In genomic region chr10:43580649-43581078, GRCm38 (mm10) we compare ENCODE assay signal across 8 mouse cellular contexts. TPM values are rescaled to one million over a fixed set of nuclear protein-coding genes. Genes with fewer than 3 reads are reported as not detected.
DNase-seq lines count a peak whose midpoint lies in the region; ATAC-seq and TF ChIP-seq lines count a peak whose summit lies in the region.

No protein-coding gene starts in this region.

- H3K9ac ChIP-seq in heart, embryonic 14.5 days (ENCODE audit: low read length), result peak overlapping the region; percentile 76
- H3K9ac ChIP-seq in stomach, embryonic 14.5 days (replicated peaks; ENCODE audit: low read depth, low read length), result peak overlapping the region; percentile 90

- peaks cover 11% of the 10 kb centered on the region; the same call in 1 of the 2 replicates for H3K36me3 ChIP-seq in heart, embryonic 14.5 days (ENCODE audit: control insufficient read depth, insufficient read depth, low read length)
- H3K36me3 ChIP-seq in megakaryocyte, embryonic 14.5 days (replicated peaks; ENCODE audit: low read length), result no peaks in the 10 kb centered on the region
- H3K36me3 ChIP-seq in stomach, embryonic 14.5 days (ENCODE audit: control insufficient read depth, insufficient read depth, low read length), result peaks cover 13% of the 10 kb centered on the region; the same call in 1 of the 2 replicates

- no peaks in the 10 kb centered on the region for H3K9me3 ChIP-seq in heart, embryonic 14.5 days (ENCODE audit: control insufficient read depth, low read length)
- peaks cover 9% of the 10 kb centered on the region for H3K9me3 ChIP-seq in megakaryocyte, embryonic 14.5 days
- H3K9me3 ChIP-seq in stomach, embryonic 14.5 days (ENCODE audit: control insufficient read depth, low read depth, low read length), result no peaks in the 10 kb centered on the region

- TF ChIP-seq POLR2A in bone marrow, adult 2 months (IDR thresholded peaks at IDR 0.05; ENCODE audit: borderline replicate concordance, control insufficient read depth, low read depth, low read length), result no peak

- DNase-seq in ovary, adult 18-20 months (ENCODE audit: low spot score), result peak; percentile 29
- DNase-seq in ovary, postnatal 10 days (ENCODE audit: low spot score), result no peak
- DNase-seq in kidney, postnatal 14 days, result peak; percentile 64
- no peak for DNase-seq in gastrocnemius, postnatal 14 days

- H3K4me1 ChIP-seq in bone marrow, adult 2 months (ENCODE audit: control insufficient read depth, insufficient read depth, low read length), result peaks cover 6% of the 10 kb centered on the region; the same call in 1 of the 2 replicates
- peaks cover 2 to 6% of the 10 kb centered on the region in 2 experiments; a peak in 1 of 4 replicates for H3K4me1 ChIP-seq in heart, embryonic 14.5 days (ENCODE audit: control insufficient read depth in 2 of 2, insufficient read depth in 2 of 2, low read length in 2 of 2)
- peaks cover 37% of the 10 kb centered on the region for H3K4me1 ChIP-seq in megakaryocyte, embryonic 14.5 days
- no peaks in the 10 kb centered on the region for H3K4me1 ChIP-seq in stomach, embryonic 14.5 days (ENCODE audit: control insufficient read depth, insufficient read depth, low read length)

- WGBS in bone marrow, adult 2 months, result 0% methylated on average over 15 of the region's 15 CpGs
- under 1% methylated on average over 15 of the region's 15 CpGs for WGBS in heart, embryonic 14.5 days
- 1% methylated on average over 15 of the region's 15 CpGs for WGBS in stomach, embryonic 14.5 days

- H3K4me3 ChIP-seq in bone marrow, adult 2 months (replicated peaks; ENCODE audit: control insufficient read depth, low read depth, low read length), result peak overlapping the region; percentile 84
- peak overlapping the region; percentile 61 to 67 for H3K4me3 ChIP-seq in heart, embryonic 14.5 days (ENCODE audit: control insufficient read depth in 1 of 2, insufficient read depth in 1 of 2, low read depth in 1 of 2, low read length in 2 of 2)
- peak overlapping the region; percentile 83 for H3K4me3 ChIP-seq in megakaryocyte, embryonic 14.5 days (replicated peaks)
- H3K4me3 ChIP-seq in stomach, embryonic 14.5 days (ENCODE audit: low read depth, low read length), result peak overlapping the region; percentile 77

- no peak for TF ChIP-seq CTCF in bone marrow, adult 2 months (IDR thresholded peaks at IDR 0.05; ENCODE audit: control insufficient read depth, insufficient read depth, low read length)

- peak overlapping the region; percentile 76 for H3K27ac ChIP-seq in bone marrow, adult 2 months (ENCODE audit: control insufficient read depth, insufficient read depth, low read depth, low read length, poor library complexity)
- H3K27ac ChIP-seq in heart, embryonic 14.5 days (replicated peaks in 1 of 2; ENCODE audit: control insufficient read depth in 1 of 2, insufficient read depth in 1 of 2, low read depth in 2 of 2, low read length in 2 of 2), result peak overlapping the region; percentile 57 to 67
- peak overlapping the region; percentile 97 for H3K27ac ChIP-seq in stomach, embryonic 14.5 days (ENCODE audit: low read length)

- intact Hi-C loops in gastrocnemius, postnatal 14 days (cut with DNase I; ENCODE audit: low total_unique reads), result loop anchor here (10.0 kb wide), 1 partner anchor 104 kb away; no protein-coding TSS in a partner anchor

- ATAC-seq in heart, embryonic 14.5 days (ENCODE audit: insufficient number of reproducible peaks, insufficient read depth, low FRiP score, low read depth), result no peak
- ATAC-seq in stomach, embryonic 14.5 days (ENCODE audit: insufficient number of reproducible peaks, insufficient read depth, low FRiP score, low read depth), result peak; percentile 59

- H3K27me3 ChIP-seq in heart, embryonic 14.5 days (ENCODE audit: control insufficient read depth, insufficient read depth, low read length), result no peaks in the 10 kb centered on the region
- peaks cover 68% of the 10 kb centered on the region for H3K27me3 ChIP-seq in megakaryocyte, embryonic 14.5 days (replicated peaks)
- H3K27me3 ChIP-seq in stomach, embryonic 14.5 days (ENCODE audit: control insufficient read depth, insufficient read depth, low read length), result no peaks in the 10 kb centered on the region

- H3K4me2 ChIP-seq in heart, embryonic 14.5 days (ENCODE audit: low read length), result peak overlapping the region; percentile 97
- peak overlapping the region; percentile 92 for H3K4me2 ChIP-seq in stomach, embryonic 14.5 days (replicated peaks; ENCODE audit: low read depth, low read length)

RNA-seq across cellular contexts. Expression of gene Cd24a, which starts 2.6 kb away (rescaled TPM):
- 790 and 1,396 TPM in 2 replicates for polyA plus RNA-seq in bone marrow, adult 2 months (2011; ENCODE audit: insufficient read depth, insufficient read length, low replicate concordance, missing spikeins)
- polyA plus RNA-seq in heart, embryonic 14.5 days (2014; fragmentation: Nextera tagmentation; extraction: Ambion mirVana), result 80.4 and 81.2 TPM in 2 replicates
- 0.94 and 1.1 TPM in 2 replicates for polyA plus RNA-seq in megakaryocyte, embryonic 14.5 days (2012; ENCODE audit: insufficient read depth, low replicate concordance)
- 351 and 380 TPM in 2 replicates for polyA plus RNA-seq in stomach, embryonic 14.5 days (2014; fragmentation: Nextera tagmentation; extraction: Ambion mirVana)
- total RNA-seq in gastrocnemius, postnatal 14 days (2021), result 10 to 100 TPM; 27.6 to 41.4 TPM

RNA-seq across cellular contexts. Expression of gene 1700021F05Rik, which starts 39.9 kb away (rescaled TPM):
- 28.8 and 56.2 TPM in 2 replicates for polyA plus RNA-seq in bone marrow, adult 2 months (2011; ENCODE audit: insufficient read depth, insufficient read length, low replicate concordance, missing spikeins)
- polyA plus RNA-seq in heart, embryonic 14.5 days (2014; fragmentation: Nextera tagmentation; extraction: Ambion mirVana), result 90.8 and 94.3 TPM in 2 replicates
- polyA plus RNA-seq in megakaryocyte, embryonic 14.5 days (2012; ENCODE audit: insufficient read depth, low replicate concordance), result 15.7 TPM in 1 of 2 replicates, not detected in the other
- 57.2 and 61.2 TPM in 2 replicates for polyA plus RNA-seq in stomach, embryonic 14.5 days (2014; fragmentation: Nextera tagmentation; extraction: Ambion mirVana)
- 100 to 1,000 TPM in 1 of 2 experiments, 10 to 100 TPM in 1; 97.7 to 103 TPM for total RNA-seq in gastrocnemius, postnatal 14 days (2021)

RNA-seq across cellular contexts. Expression of gene Gm9803, which starts 56.8 kb away (rescaled TPM):
- 49.9 and 110 TPM in 2 replicates for polyA plus RNA-seq in bone marrow, adult 2 months (2011; ENCODE audit: insufficient read depth, insufficient read length, low replicate concordance, missing spikeins)
- 16.6 and 19.3 TPM in 2 replicates for polyA plus RNA-seq in heart, embryonic 14.5 days (2014; fragmentation: Nextera tagmentation; extraction: Ambion mirVana)
- 14.7 and 29.5 TPM in 2 replicates for polyA plus RNA-seq in megakaryocyte, embryonic 14.5 days (2012; ENCODE audit: insufficient read depth, low replicate concordance)
- 9.4 and 13.6 TPM in 2 replicates for polyA plus RNA-seq in stomach, embryonic 14.5 days (2014; fragmentation: Nextera tagmentation; extraction: Ambion mirVana)
- 1 to 10 TPM; 6.8 to 8.8 TPM for total RNA-seq in gastrocnemius, postnatal 14 days (2021)

Comparison
In these comparisons a context has a peak if more than half of its experiments do, and no peak if none do; other contexts are left out.
1. DNase-seq: peak in ovary, adult 18-20 months (single experiment) and kidney, postnatal 14 days (single experiment); none in ovary, postnatal 10 days (single experiment) and gastrocnemius, postnatal 14 days (single experiment).
2. RNA of gene Cd24a, which starts 2.6 kb away (polyA plus RNA-seq): 790 to 1,396 TPM in bone marrow, adult 2 months, 351 to 380 TPM in stomach, embryonic 14.5 days and 80.4 to 81.2 TPM in heart, embryonic 14.5 days; 0.94 to 1.1 TPM in megakaryocyte, embryonic 14.5 days; every median in the first group is over 10 times any median in the second.
3. Peak in every context shown above with its lines, with median percentiles within 50 percentile points of each other: H3K27ac ChIP-seq and H3K4me3 ChIP-seq.